Mouse (Mus musculus): ENCODE results near the gene Tns1. TPM values are rescaled to one million over a fixed set of nuclear protein-coding genes. Genes with fewer than 3 reads are reported as not detected.

The Tns1 gene
- total and polyA plus RNA-seq, 2 experiments from 2014 or later: 11.7 to 28.0 TPM

- H3K27me3 ChIP-seq (ENCODE audit: insufficient read depth, low read length): no peaks in the 10 kb centered on the region
- no peaks in the 10 kb centered on the region for H3K36me3 ChIP-seq (ENCODE audit: insufficient read depth, low read length)
- ATAC-seq (no peak), DNase-seq (ENCODE audit: low spot score) (no peak)
- H3K4me2 ChIP-seq (ENCODE audit: low read depth, low read length): no peak overlapping the region
- H3K4me1 ChIP-seq (ENCODE audit: insufficient read depth, low read length): peaks cover 8% of the 10 kb centered on the region
- no peaks in the 10 kb centered on the region for H3K9me3 ChIP-seq (ENCODE audit: low read length)
- no peak overlapping the region for H3K4me3 ChIP-seq (ENCODE audit: low read length)
- no peak overlapping the region for H3K27ac ChIP-seq
- no peak for TF ChIP-seq CTCF (IDR thresholded peaks at IDR 0.05; ENCODE audit: low read depth)
- H3K9ac ChIP-seq (replicated peaks; ENCODE audit: low read length): no peak overlapping the region
- WGBS: 56% methylated on average over 3 of the region's 3 CpGs
Observed at GRCm38 (mm10) chr1:74113071-74113470, 11.2 kb downstream of the Tns1 start.

GRCm38 (mm10) chr1:74111696-74112030 lies 12.6 kb downstream of the Tns1 start:
- no peaks in the 10 kb centered on the region for H3K27me3 ChIP-seq (ENCODE audit: insufficient read depth, low read length)
- H3K4me1 ChIP-seq (ENCODE audit: insufficient read depth, low read length): peaks cover 8% of the 10 kb centered on the region
- H3K9me3 ChIP-seq (ENCODE audit: low read length): no peaks in the 10 kb centered on the region
- DNase-seq (ENCODE audit: low spot score) (no peak), ATAC-seq (no peak)
- WGBS: 15% methylated on average over 6 of the region's 6 CpGs
- no peak overlapping the region for H3K9ac ChIP-seq (replicated peaks; ENCODE audit: low read length)
- H3K4me2 ChIP-seq (ENCODE audit: low read depth, low read length): no peak overlapping the region
- no peak overlapping the region for H3K4me3 ChIP-seq (ENCODE audit: low read length)
- no peaks in the 10 kb centered on the region for H3K36me3 ChIP-seq (ENCODE audit: insufficient read depth, low read length)
- no peak for TF ChIP-seq CTCF (IDR thresholded peaks at IDR 0.05; ENCODE audit: low read depth)
- peak overlapping the region; percentile 62; the same call in 1 of the 2 replicates for H3K27ac ChIP-seq

- H3K4me3 ChIP-seq (ENCODE audit: low read length): no peak overlapping the region
- H3K9me3 ChIP-seq (ENCODE audit: low read length): no peaks in the 10 kb centered on the region
- H3K4me2 ChIP-seq (ENCODE audit: low read depth, low read length): no peak overlapping the region
- whole genome bisulfite sequencing: 10% methylated on average over 8 of the region's 8 CpGs
- TF ChIP-seq CTCF (IDR thresholded peaks at IDR 0.05; ENCODE audit: low read depth): no peak
- no peaks in the 10 kb centered on the region for H3K36me3 ChIP-seq (ENCODE audit: insufficient read depth, low read length)
- DNase-seq (ENCODE audit: low spot score): peak; percentile 78
- no peaks in the 10 kb centered on the region for H3K27me3 ChIP-seq (ENCODE audit: insufficient read depth, low read length)
- H3K27ac ChIP-seq: peak overlapping the region; percentile 62; the same call in 1 of the 2 replicates
- H3K4me1 ChIP-seq (ENCODE audit: insufficient read depth, low read length): peaks cover 8% of the 10 kb centered on the region
- ATAC-seq: peak; percentile 87
- no peak overlapping the region for H3K9ac ChIP-seq (replicated peaks; ENCODE audit: low read length)
Observed at GRCm38 (mm10) chr1:74110932-74111695, 13.1 kb downstream of the Tns1 start.

GRCm38 (mm10) chr1:74109670-74110069 lies 14.6 kb downstream of the Tns1 start:
- no peak for TF ChIP-seq CTCF (IDR thresholded peaks at IDR 0.05; ENCODE audit: low read depth)
- no peaks in the 10 kb centered on the region for H3K36me3 ChIP-seq (ENCODE audit: insufficient read depth, low read length)
- 62% methylated on average over 2 of the region's 2 CpGs for WGBS
- no peak overlapping the region for H3K9ac ChIP-seq (replicated peaks; ENCODE audit: low read length)
- no peak overlapping the region for H3K4me3 ChIP-seq (ENCODE audit: low read length)
- peaks cover 8% of the 10 kb centered on the region for H3K4me1 ChIP-seq (ENCODE audit: insufficient read depth, low read length)
- no peak for DNase-seq (ENCODE audit: low spot score)
- no peaks in the 10 kb centered on the region for H3K27me3 ChIP-seq (ENCODE audit: insufficient read depth, low read length)
- no peak overlapping the region for H3K4me2 ChIP-seq (ENCODE audit: low read depth, low read length)
- no peak for ATAC-seq
- H3K27ac ChIP-seq: no peak overlapping the region
- H3K9me3 ChIP-seq (ENCODE audit: low read length): no peaks in the 10 kb centered on the region

GRCm38 (mm10) chr1:74107931-74108618 lies 16.2 kb downstream of the Tns1 start:
- ATAC-seq (no peak), DNase-seq (ENCODE audit: low spot score) (no peak)
- Histone ChIP-seq H3K4me2 (ENCODE audit: low read depth, low read length) (no peak overlapping the region), H3K27me3 (ENCODE audit: insufficient read depth, low read length) (no peaks in the 10 kb centered on the region), H3K9me3 (ENCODE audit: low read length) (no peaks in the 10 kb centered on the region), H3K4me1 (ENCODE audit: insufficient read depth, low read length) (peaks cover 7% of the 10 kb centered on the region), H3K36me3 (ENCODE audit: insufficient read depth, low read length) (no peaks in the 10 kb centered on the region), H3K4me3 (ENCODE audit: low read length) (no peak overlapping the region), H3K9ac (replicated peaks; ENCODE audit: low read length) (no peak overlapping the region), H3K27ac (no peak overlapping the region)
- TF ChIP-seq CTCF (IDR thresholded peaks at IDR 0.05; ENCODE audit: low read depth): no peak
- 63% methylated on average over 5 of the region's 5 CpGs for WGBS

GRCm38 (mm10) chr1:74106214-74106613 lies 18.0 kb downstream of the Tns1 start:
- Histone ChIP-seq H3K9me3 (ENCODE audit: low read length) (no peaks in the 10 kb centered on the region), H3K9ac (replicated peaks; ENCODE audit: low read length) (no peak overlapping the region), H3K36me3 (ENCODE audit: insufficient read depth, low read length) (no peaks in the 10 kb centered on the region), H3K27me3 (ENCODE audit: insufficient read depth, low read length) (no peaks in the 10 kb centered on the region), H3K4me3 (ENCODE audit: low read length) (no peak overlapping the region), H3K27ac (no peak overlapping the region), H3K4me2 (ENCODE audit: low read depth, low read length) (no peak overlapping the region), H3K4me1 (ENCODE audit: insufficient read depth, low read length) (no peaks in the 10 kb centered on the region)
- ATAC-seq (no peak), DNase-seq (ENCODE audit: low spot score) (no peak)
- TF ChIP-seq CTCF (IDR thresholded peaks at IDR 0.05; ENCODE audit: low read depth): no peak
- WGBS: 70% methylated on average over 6 of the region's 6 CpGs

GRCm38 (mm10) chr1:74105660-74106059 lies 18.6 kb downstream of the Tns1 start:
- no peak for TF ChIP-seq CTCF (IDR thresholded peaks at IDR 0.05; ENCODE audit: low read depth)
- Histone ChIP-seq H3K9me3 (ENCODE audit: low read length) (no peaks in the 10 kb centered on the region), H3K4me3 (ENCODE audit: low read length) (no peak overlapping the region), H3K4me2 (ENCODE audit: low read depth, low read length) (no peak overlapping the region), H3K4me1 (ENCODE audit: insufficient read depth, low read length) (no peaks in the 10 kb centered on the region), H3K36me3 (ENCODE audit: insufficient read depth, low read length) (no peaks in the 10 kb centered on the region), H3K9ac (replicated peaks; ENCODE audit: low read length) (no peak overlapping the region), H3K27me3 (ENCODE audit: insufficient read depth, low read length) (no peaks in the 10 kb centered on the region), H3K27ac (no peak overlapping the region)
- ATAC-seq: no peak
- peak; percentile 23 for DNase-seq (ENCODE audit: low spot score)
- 49% methylated on average over 4 of the region's 4 CpGs for WGBS
